Mouse (Mus musculus) frontal cortex, adult 2 months (tissue): ENCODE measurements around the gene Cd72. TPM values are rescaled to one million over a fixed set of nuclear protein-coding genes. Genes with fewer than 3 reads are reported as not detected.

Source experiments
- DNase-seq, 2 experiments: peaks; one replicate each; pipeline ENCODE4 v3.0.0; 2022; ENCODE audit warnings: low spot score in 1 of 2; ENCODE audit errors: extremely low spot score in 1 of 2
- polyA plus RNA-seq: library from polyadenylated mRNA; depleted of rRNA; stranded (reverse); fragments of >200 nt; gene quantifications from 2 replicates; pipeline ENCODE4 v1.2.3, GENCODE M21; 2012; rRNA removed

The Cd72 gene
- polyA plus RNA-seq, 1 experiment, result 0.64 TPM

GRCm38 (mm10) chr4:43407071-43407920 is 47.1 kb downstream of the Cd72 start:
- DNase-seq, result no peak

- DNase-seq, result peak; percentile 67 to 79
These were observed 48.1 kb downstream of the Cd72 start for GRCm38 (mm10) chr4:43406162-43406971.

- no peak for DNase-seq
These were observed 49.7 kb downstream of the Cd72 start for GRCm38 (mm10) chr4:43404697-43405096.

GRCm38 (mm10) chr4:43402212-43402611 is 52.2 kb downstream of the Cd72 start:
- DNase-seq, result no peak

- no peak for DNase-seq
These were observed 52.9 kb downstream of the Cd72 start for GRCm38 (mm10) chr4:43401486-43401885.

GRCm38 (mm10) chr4:43400976-43401375 is 53.5 kb downstream of the Cd72 start:
- no peak for DNase-seq

GRCm38 (mm10) chr4:43399391-43400131 is 54.9 kb downstream of the Cd72 start:
- DNase-seq, result no peak

GRCm38 (mm10) chr4:43398829-43399331 is 55.5 kb downstream of the Cd72 start:
- DNase-seq, result peak in 1 of 2 experiments; percentile 47

- DNase-seq, result no peak
These were observed 56.4 kb downstream of the Cd72 start for GRCm38 (mm10) chr4:43398014-43398413.

Other genes starting within 250 kb of the Cd72 start
- gene Atp8b5, start 187.5 kb downstream of the Cd72 start, polyA plus RNA-seq, result 0.68 and 0.82 TPM in 2 replicates
- 60.0 and 64.5 TPM in 2 replicates for gene Rusc2, start 72.6 kb downstream of the Cd72 start, polyA plus RNA-seq
- 1.1 and 1.2 TPM in 2 replicates for gene Fam166b, start 25.5 kb downstream of the Cd72 start, polyA plus RNA-seq
- 70.5 and 78.2 TPM in 2 replicates for gene Tesk1, start 12.7 kb downstream of the Cd72 start, polyA plus RNA-seq
- 0.16 TPM in 1 of 2 replicates, not detected in the other for gene Sit1, start 29.1 kb upstream of the Cd72 start, polyA plus RNA-seq
- 88.4 and 126 TPM in 2 replicates for gene Ccdc107, start 38.3 kb upstream of the Cd72 start, polyA plus RNA-seq
- 1.3 and 1.6 TPM in 2 replicates for gene Arhgef39, start 45.1 kb upstream of the Cd72 start, polyA plus RNA-seq
- 0.11 and 0.14 TPM in 2 replicates for gene Car9, start 52.3 kb upstream of the Cd72 start, polyA plus RNA-seq
- 11.8 and 15.7 TPM in 2 replicates for gene Tpm2, start 69.1 kb upstream of the Cd72 start, polyA plus RNA-seq
- 59.9 and 78.4 TPM in 2 replicates for gene Creb3, start 107.7 kb upstream of the Cd72 start, polyA plus RNA-seq
- 42.4 and 43.2 TPM in 2 replicates for gene Tln1, start 108.1 kb upstream of the Cd72 start, polyA plus RNA-seq
- gene Rgp1, start 124.1 kb upstream of the Cd72 start, polyA plus RNA-seq, result 35.5 and 39.6 TPM in 2 replicates
- 85.8 and 91.4 TPM in 2 replicates for gene Gba2, start 124.2 kb upstream of the Cd72 start, polyA plus RNA-seq
- gene Msmp, start 129.9 kb upstream of the Cd72 start, polyA plus RNA-seq, result not detected in 2 replicates
- gene Npr2, start 177.3 kb upstream of the Cd72 start, polyA plus RNA-seq, result 119 and 122 TPM in 2 replicates
- gene Spag8, start 199.0 kb upstream of the Cd72 start, polyA plus RNA-seq, result 2.1 and 2.6 TPM in 2 replicates
- 75.8 and 81.1 TPM in 2 replicates for gene Hint2, start 201.8 kb upstream of the Cd72 start, polyA plus RNA-seq
- 35.5 and 38.0 TPM in 2 replicates for gene Tmem8b, start 214.3 kb upstream of the Cd72 start, polyA plus RNA-seq
- gene Fam221b, start 214.5 kb upstream of the Cd72 start, polyA plus RNA-seq, result 0.88 and 0.94 TPM in 2 replicates
- not detected in 2 replicates for gene Olfr70, start 246.2 kb upstream of the Cd72 start, polyA plus RNA-seq